Mouse (Mus musculus) kidney, adult 2 months (tissue): ENCODE measurements around the gene Heatr4.

Experiments used
- CTCF ChIP-seq: fragments of 200-500 bp; conservative IDR thresholded peaks from 2 replicates; pipeline ENCODE4 v1.5.1; 2011; ENCODE audit warnings: low read depth, mild to moderate bottlenecking, control low read depth, low read length, moderate library complexity, mixed read lengths; ENCODE audit not compliant: insufficient read depth, insufficient read length
- POLR2A ChIP-seq: fragments of 200-500 bp; IDR thresholded peaks from one replicate; pipeline ENCODE4 v1.6.1; 2011; ENCODE audit warnings: low read depth, low read length, control low read depth

DNA sequence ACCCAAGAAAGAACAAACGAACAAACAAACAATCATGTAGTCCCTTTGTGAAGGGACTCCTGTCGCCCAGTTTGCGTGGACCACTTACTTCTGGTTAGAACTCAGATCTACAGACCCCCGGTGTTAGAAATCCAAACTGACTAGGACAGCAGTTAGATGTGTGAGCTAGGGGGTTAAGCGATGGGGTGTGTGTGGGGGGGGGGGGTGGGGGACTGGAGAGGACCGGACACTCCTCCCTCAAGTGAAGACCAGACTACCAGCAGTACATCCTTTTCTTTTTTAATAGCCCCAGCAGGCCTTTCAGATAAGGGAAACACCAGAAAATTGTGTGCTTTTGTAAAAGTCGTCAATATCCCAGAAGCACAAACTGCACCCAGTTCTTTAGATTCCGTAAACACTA lies 24.1 kb upstream of the Heatr4 start:
- TF ChIP-seq CTCF (no peak), POLR2A (no peak)
